Mouse (Mus musculus) ovary, postnatal 10 days (tissue): ENCODE results near the gene Hspa12b.

Experiments
- DNase-seq: peaks from one replicate; pipeline ENCODE4 v3.0.0; 2022; ENCODE audit warnings: low spot score

Gene Hspa12b

GRCm38 (mm10) chr2:131129836-131130235 lies 2.8 kb downstream of the Hspa12b start:
- no peak for DNase-seq

GRCm38 (mm10) chr2:131130849-131131248 lies 3.8 kb downstream of the Hspa12b start:
- no peak for DNase-seq

GRCm38 (mm10) chr2:131132111-131132888 lies 5.2 kb downstream of the Hspa12b start:
- DNase-seq, result no peak

GRCm38 (mm10) chr2:131132930-131133547 lies 6.0 kb downstream of the Hspa12b start, which contains the start of gene Gm11037:
TSS of gene Gm11037 (plus strand) at chr2:131133497.
- DNase-seq, result no peak

GRCm38 (mm10) chr2:131134381-131134780 lies 7.3 kb downstream of the Hspa12b start:
- DNase-seq, result no peak

- DNase-seq, result no peak
Measured at GRCm38 (mm10) chr2:131134826-131135400, 7.8 kb downstream of the Hspa12b start.

DNA sequence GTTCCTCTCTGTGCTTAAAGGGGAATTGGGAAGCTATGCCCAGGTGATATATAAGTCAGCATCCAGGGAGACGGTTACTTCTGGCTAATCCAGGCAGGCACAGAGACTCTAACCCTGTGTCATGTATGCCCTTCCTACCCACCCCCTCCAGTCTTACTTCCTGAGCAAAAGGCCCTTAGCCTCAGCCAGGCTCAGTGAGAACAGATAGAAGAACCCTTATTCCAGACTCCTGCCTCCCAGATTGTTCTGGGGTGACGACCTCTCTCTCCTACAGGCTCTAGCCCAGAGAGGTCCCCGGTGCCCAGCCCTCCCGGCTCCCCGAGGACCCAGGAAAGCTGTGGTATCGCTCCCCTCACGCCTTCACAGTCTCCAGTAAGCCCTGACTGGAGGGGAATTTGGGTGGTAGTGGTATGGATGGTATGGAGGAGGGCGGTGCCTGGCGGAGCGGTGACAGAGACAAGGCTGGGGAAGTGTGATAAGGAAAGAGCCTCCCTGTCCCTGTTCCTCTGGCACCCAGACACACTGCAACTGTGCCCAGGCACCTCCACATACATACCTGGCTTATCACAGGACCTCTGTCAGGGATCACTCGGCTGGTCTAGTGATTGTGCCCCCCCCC lies 8.6 kb downstream of the Hspa12b start:
- no peak for DNase-seq

GRCm38 (mm10) chr2:131138296-131138695 lies 11.2 kb downstream of the Hspa12b start:
- DNase-seq, result no peak

DNA sequence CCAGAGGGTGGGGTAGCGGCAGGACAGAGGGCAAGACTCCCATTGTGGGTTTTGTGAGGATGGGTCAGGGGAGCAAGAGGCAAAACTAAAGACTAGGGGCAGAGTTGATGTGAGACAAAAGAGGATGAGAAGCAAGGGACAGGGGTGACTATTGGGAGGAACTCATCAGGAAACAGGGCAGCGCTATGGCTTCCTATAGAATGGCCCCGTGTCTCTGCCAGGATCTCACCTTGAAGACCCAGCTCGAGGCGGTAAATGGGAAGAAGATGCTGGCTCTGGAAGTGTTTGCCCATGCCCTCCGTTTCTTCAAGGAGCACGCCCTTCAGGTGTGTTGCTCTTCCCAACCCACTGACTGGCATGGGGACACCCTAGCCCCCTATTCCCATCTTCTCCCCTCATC lies 11.7 kb downstream of the Hspa12b start:
- no peak for DNase-seq

DNA sequence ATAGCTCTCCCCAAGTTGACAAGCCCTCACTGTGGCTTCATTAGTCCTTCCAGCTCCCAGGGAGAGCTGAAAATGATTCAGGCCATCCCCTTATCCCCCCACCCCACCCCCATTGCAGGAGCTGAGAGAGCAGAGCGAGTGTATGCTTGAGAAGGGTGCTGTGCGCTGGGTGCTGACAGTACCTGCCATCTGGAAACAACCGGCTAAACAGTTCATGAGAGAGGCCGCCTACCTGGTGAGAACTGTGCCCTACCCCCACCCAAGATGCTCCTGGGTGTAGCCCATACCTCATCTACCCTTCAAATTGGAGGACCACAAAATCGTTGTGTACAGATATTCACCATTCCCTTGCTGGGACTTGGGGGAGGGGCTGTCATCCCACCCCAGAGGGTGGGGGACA lies 12.2 kb downstream of the Hspa12b start:
- DNase-seq, result no peak

- no peak for DNase-seq
Measured at GRCm38 (mm10) chr2:131139886-131140532, 12.9 kb downstream of the Hspa12b start.

GRCm38 (mm10) chr2:131140533-131140905 lies 13.4 kb downstream of the Hspa12b start:
- DNase-seq, result no peak

DNA sequence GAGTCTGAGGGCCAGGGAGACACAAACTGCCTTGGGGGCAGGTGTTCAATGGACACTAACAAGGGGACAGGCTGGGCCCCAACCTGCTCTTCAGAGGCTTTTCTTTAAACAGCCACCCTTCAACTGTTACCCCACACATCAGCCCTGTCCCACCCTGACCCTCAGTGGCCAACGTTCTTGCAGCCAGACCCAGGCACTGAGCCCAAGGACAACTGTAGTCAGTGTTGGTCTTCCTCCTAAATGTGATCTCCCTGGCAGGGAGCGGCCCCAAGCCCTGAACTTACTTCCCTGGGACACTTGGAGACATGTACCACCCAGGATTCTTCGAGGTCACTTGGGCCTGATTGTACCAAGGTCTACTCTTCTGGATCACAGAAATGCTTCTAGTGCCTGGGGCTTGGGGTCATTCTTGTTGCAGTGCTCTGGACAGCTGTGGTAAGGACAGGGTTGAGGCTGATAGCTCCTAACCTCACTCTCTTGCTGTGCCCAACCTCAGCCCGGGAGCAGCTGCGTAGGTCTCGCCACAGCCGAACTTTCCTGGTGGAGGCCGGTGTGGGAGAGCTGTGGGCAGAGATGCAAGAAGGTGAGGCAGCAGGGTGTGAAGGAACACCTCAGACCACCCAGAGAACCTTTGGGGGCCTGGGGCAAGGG lies 14.4 kb downstream of the Hspa12b start:
- DNase-seq, result no peak

DNA sequence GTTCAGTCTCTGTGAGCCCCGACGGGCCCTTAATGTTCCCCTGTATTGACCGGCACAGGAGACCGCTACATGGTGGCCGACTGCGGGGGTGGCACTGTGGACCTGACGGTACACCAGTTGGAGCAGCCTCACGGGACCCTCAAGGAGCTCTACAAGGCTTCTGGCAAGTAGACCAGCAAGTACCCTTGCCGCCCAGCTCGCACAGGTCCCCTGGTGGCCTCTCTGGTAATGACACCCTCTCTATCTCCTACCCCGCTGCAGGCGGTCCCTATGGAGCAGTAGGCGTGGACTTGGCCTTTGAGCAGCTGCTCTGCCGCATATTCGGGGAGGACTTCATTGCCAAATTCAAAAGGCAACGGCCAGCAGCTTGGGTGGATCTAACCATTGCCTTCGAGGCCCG lies 15.5 kb downstream of the Hspa12b start:
- DNase-seq, result peak; percentile 56

GRCm38 (mm10) chr2:131143007-131143780 lies 16.1 kb downstream of the Hspa12b start:
- no peak for DNase-seq

DNA sequence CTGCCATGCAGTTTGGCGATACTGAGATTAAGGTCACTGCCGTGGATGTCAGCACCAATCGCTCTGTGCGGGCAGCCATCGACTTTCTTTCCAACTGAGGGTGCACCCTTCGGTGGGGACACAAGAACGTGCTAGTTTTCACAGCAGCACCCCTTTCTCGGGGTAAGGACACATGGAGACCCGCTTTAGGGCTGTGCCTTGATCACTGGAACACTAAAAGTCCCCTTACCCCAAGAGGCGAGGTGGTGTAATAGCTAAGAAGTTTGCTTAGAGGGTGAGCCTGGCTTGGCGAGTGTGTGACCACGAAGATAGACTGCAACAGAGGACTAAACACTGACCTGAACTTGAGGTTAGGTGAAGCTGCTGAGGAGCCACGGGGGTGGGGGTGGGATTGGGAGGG lies 18.0 kb downstream of the Hspa12b start:
- DNase-seq, result no peak

GRCm38 (mm10) chr2:131145536-131145935 lies 18.5 kb downstream of the Hspa12b start:
- no peak for DNase-seq

DNA sequence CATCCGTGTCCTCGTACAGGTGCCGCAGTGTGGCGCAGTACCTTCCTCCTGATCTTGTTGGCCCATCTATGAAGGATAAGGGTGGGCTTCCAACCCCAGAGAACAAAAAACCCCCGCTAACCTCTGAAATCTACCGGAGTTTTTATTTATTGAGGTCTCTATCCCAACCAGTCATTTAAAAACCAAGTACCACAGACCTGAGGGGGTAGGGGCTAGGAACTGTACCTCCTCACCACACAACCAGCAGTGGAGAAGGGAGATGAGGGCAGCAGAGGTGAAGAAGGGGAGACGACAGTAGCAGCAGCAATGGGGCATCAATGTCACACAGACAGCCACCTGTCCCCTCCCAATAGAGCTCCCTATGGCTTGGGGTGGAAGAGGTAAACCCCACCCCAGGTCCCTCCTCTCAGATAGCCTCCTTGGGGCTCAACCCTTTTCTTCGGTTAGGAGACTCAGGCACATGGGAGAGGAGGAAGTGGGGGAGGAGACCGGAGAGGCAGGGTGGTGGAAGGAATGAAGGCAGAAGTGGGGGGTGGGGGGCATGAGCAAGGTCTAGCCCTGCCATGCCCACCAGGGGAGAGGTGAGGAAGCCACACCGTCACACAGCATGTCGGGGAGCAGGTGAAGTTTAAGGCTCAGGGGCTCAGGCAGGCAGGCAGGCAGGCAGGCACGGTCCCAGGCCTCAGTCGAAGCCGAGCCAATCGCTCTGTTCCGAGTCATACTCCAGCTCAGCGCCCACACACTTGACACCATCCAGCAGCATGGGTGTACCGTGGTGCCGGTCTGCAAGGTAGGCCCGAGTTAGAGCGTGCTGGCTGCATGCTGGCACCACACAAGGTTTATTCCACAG lies 19.3 kb downstream of the Hspa12b start:
- no peak for DNase-seq

- DNase-seq, result no peak
Measured at GRCm38 (mm10) chr2:131147043-131147365, 19.9 kb downstream of the Hspa12b start.
